Mouse (Mus musculus): Measurements from ENCODE around the gene Epb42. TPM values are rescaled to one million over a fixed set of nuclear protein-coding genes. Genes with fewer than 3 reads are reported as not detected.
"Not testable (repeated sequence)": the region's sequence is repeated elsewhere in the genome, so short reads cannot be mapped to it uniquely, and the experiment has no call there.

The Epb42 gene
- total and polyA plus RNA-seq, 2 experiments from 2014 or later: 0.12 TPM; not detected in 1

DNA sequence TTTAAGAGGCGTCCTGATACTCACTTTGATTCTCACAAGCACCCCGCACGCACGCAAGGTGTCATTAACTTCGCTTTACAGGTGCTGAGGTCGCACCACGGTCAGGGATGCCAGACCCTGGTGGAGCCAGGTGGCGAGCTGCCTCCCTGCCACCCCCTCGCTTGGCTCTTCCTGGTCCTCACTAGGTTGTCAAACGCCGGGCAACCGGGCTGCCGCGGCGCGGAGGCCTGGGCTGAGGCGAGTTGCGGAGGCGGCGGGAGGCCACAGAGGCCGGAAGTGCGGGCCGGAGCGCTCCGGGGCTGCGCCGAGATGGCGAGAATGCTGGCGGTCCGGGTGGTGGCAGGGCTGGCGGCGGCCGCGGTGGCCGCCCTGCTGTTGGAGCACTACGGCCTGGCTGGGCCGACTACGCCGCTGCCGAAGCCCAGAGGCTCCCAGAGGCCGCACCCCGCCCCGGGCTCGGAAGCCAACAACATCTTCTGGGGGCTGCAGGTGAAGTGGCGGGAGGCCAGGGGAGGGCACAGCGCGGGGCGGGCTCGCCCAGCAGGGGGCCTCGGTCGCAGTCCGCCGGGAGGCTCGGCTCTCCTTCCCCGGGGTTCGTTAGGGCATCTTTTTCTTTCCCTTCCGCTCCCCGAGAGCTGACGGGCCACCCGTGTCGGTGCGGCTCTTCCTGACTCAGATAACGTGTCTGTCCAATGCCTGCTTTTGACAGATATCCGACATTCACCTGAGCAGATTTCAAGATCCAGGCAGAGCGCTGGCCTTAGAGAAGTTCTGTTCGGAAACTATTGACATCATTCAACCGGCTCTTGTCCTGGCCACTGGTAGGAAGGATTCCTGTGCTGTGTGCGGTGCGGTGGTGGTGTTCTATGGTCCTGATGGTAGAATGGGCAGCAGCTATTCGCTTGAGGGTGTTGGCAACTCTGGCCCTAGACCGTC, 59.6 kb downstream of the Epb42 start, which contains the start of gene Tmem62:
Gene Tmem62 (plus strand): TSS at position 28 of the 936 bp plus-strand sequence.
- Histone ChIP-seq H3K36me3 (ENCODE audit: insufficient read depth, low read length) (no peaks in the 10 kb centered on the region; the same call in 1 of the 2 replicates), H3K27me3 (ENCODE audit: insufficient read depth, low read length) (no peaks in the 10 kb centered on the region), H3K9me3 (ENCODE audit: low read length) (no peaks in the 10 kb centered on the region), H3K4me3 (ENCODE audit: low read depth, low read length) (peak within 1 kb of the TSS; percentile 73), H3K4me1 (ENCODE audit: insufficient read depth, low read length) (no peaks in the 10 kb centered on the region), H3K9ac (replicated peaks; ENCODE audit: low read length, poor library complexity, severe bottlenecking) (peak within 1 kb of the TSS; percentile 88), H3K4me2 (ENCODE audit: low read depth, low read length, poor library complexity, severe bottlenecking) (peak within 1 kb of the TSS; percentile 90), H3K27ac (ENCODE audit: low read depth, low read length) (peak within 1 kb of the TSS; percentile 89)
- DNase-seq (ENCODE audit: low spot score) (peak; percentile 35), ATAC-seq (ENCODE audit: low FRiP score) (peak; percentile 67)
- peak; percentile 38; the same call in 1 of the 2 replicates for TF ChIP-seq CTCF (IDR thresholded peaks at IDR 0.05)
- under 1% methylated on average over 55 of the region's 71 CpGs for WGBS

DNA sequence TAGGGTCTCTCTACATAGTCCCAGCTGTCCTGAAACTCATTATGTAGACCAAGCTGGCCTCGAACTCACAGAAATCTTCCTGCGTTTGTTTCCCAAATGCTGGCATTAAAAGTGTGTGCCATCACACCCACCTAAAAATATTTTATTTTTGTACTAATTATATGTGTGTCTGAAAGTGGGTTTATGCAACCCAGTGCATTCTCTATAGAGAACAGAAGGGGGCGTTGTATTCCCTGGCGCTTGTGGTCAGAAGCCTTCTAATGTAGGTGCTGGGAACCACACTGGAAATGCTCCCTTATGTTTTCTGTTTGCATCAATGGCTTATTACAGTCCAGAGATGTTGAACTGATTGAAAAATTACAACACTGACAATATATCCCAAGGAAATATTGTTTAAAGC, 60.6 kb downstream of the Epb42 start:
- no peak overlapping the region for H3K4me3 ChIP-seq (ENCODE audit: low read depth, low read length)

DNA sequence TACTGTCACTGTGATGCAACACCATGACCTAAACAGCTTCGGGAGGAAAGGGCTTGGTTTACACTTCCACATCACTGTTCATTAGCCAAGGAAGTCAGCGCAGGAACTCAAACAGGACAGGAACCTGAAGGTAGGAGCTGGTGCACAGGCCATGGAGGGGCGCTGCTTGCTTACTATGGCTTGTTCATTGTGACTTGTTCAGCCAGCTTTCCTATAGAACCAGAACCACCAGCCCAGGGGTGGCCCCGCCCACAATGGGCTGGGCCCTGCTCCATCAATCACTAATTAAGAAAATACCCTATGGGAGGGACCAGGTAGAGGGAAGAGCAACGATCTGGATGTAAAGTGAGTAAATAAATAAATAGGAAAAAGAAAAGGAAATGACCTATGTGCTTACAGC, 63.9 kb downstream of the Epb42 start:
- ATAC-seq (ENCODE audit: low FRiP score) (no peak), DNase-seq (ENCODE audit: low spot score) (peak; percentile 3)
- Histone ChIP-seq H3K9me3 (ENCODE audit: low read length) (no peaks in the 10 kb centered on the region), H3K4me2 (ENCODE audit: low read depth, low read length, poor library complexity, severe bottlenecking) (no peak overlapping the region), H3K27me3 (ENCODE audit: insufficient read depth, low read length) (no peaks in the 10 kb centered on the region), H3K36me3 (ENCODE audit: insufficient read depth, low read length) (no peaks in the 10 kb centered on the region), H3K4me1 (ENCODE audit: insufficient read depth, low read length) (peaks cover 7% of the 10 kb centered on the region; the same call in 1 of the 2 replicates), H3K27ac (ENCODE audit: low read depth, low read length) (no peak overlapping the region), H3K4me3 (ENCODE audit: low read depth, low read length) (no peak overlapping the region), H3K9ac (replicated peaks; ENCODE audit: low read length, poor library complexity, severe bottlenecking) (no peak overlapping the region)
- WGBS: 26% methylated on average over 5 of the region's 5 CpGs
- no peak for TF ChIP-seq CTCF (IDR thresholded peaks at IDR 0.05)

More for the DNA sequence above, 60.6 kb downstream of the Epb42 start:
- H3K4me2 ChIP-seq (ENCODE audit: low read depth, low read length, poor library complexity, severe bottlenecking): peak overlapping the region; percentile 90
- no peaks in the 10 kb centered on the region for H3K36me3 ChIP-seq (ENCODE audit: insufficient read depth, low read length)
- TF ChIP-seq CTCF (IDR thresholded peaks at IDR 0.05): peak; percentile 62
- no peaks in the 10 kb centered on the region for H3K9me3 ChIP-seq (ENCODE audit: low read length)
- H3K27ac ChIP-seq (ENCODE audit: low read depth, low read length): no peak overlapping the region
- 44% methylated on average over 4 of the region's 4 CpGs for WGBS
- H3K4me1 ChIP-seq (ENCODE audit: insufficient read depth, low read length): no peaks in the 10 kb centered on the region
- no peak overlapping the region for H3K9ac ChIP-seq (replicated peaks; ENCODE audit: low read length, poor library complexity, severe bottlenecking)
- no peak for ATAC-seq (ENCODE audit: low FRiP score)
- H3K27me3 ChIP-seq (ENCODE audit: insufficient read depth, low read length): no peaks in the 10 kb centered on the region
- DNase-seq (ENCODE audit: low spot score): peak; percentile 41

DNA sequence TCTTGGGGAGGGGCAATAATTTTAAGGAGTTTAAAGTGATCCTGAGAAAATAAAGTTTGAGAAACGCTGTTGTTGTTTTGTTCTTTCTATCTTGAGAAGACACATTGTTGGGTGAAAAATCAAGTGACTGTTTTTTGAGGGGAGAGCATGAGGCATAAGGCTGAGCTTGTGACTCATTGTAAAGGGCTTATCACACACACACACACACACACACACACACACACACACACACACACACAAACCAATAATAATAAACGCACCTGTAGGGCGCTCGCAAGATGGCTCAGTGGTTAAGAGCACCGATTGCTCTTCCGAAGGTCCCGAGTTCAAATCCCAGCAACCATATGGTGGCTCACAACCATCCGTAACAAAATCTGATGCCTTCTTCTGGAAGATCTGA, 64.6 kb downstream of the Epb42 start:
- H3K4me2 ChIP-seq (ENCODE audit: low read depth, low read length, poor library complexity, severe bottlenecking); ATAC-seq (ENCODE audit: low FRiP score): not testable (repeated sequence)

DNA sequence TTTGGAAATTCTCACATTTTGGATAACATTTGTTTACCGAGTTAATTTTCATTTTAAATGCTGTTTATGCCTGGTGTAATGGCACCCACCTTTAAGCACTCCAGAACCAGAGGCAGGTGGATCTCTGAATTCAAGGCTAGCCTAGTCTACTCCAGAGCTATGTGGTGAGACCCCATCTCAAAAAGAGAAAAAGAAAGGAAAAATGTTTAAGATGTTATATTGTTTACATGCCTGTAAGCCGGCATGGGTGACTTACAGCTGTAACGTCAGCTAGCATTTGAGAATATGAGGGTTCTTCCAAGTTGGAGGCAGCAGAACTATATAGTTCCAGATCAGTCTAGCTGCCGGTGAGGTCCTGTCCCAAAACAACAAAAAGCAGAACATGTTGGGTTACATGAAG, 65.1 kb downstream of the Epb42 start:
- H3K27me3 ChIP-seq (ENCODE audit: insufficient read depth, low read length): no peaks in the 10 kb centered on the region
- H3K9ac ChIP-seq (replicated peaks; ENCODE audit: low read length, poor library complexity, severe bottlenecking): no peak overlapping the region
- no peak for DNase-seq (ENCODE audit: low spot score)
- peaks cover 7% of the 10 kb centered on the region; the same call in 1 of the 2 replicates for H3K4me1 ChIP-seq (ENCODE audit: insufficient read depth, low read length)
- H3K36me3 ChIP-seq (ENCODE audit: insufficient read depth, low read length): no peaks in the 10 kb centered on the region
- no peak overlapping the region for H3K4me2 ChIP-seq (ENCODE audit: low read depth, low read length, poor library complexity, severe bottlenecking)
- no peak for TF ChIP-seq CTCF (IDR thresholded peaks at IDR 0.05)
- ATAC-seq (ENCODE audit: low FRiP score): no peak
- no peak overlapping the region for H3K27ac ChIP-seq (ENCODE audit: low read depth, low read length)
- no peak overlapping the region for H3K4me3 ChIP-seq (ENCODE audit: low read depth, low read length)
- 91% methylated on average over 4 of the region's 4 CpGs for WGBS
- H3K9me3 ChIP-seq (ENCODE audit: low read length): no peaks in the 10 kb centered on the region

More for the DNA sequence above, 64.6 kb downstream of the Epb42 start:
- not testable (repeated sequence) for H3K27me3 ChIP-seq (ENCODE audit: insufficient read depth, low read length); H3K4me3 ChIP-seq (ENCODE audit: low read depth, low read length); H3K4me1 ChIP-seq (ENCODE audit: insufficient read depth, low read length); DNase-seq (ENCODE audit: low spot score); H3K36me3 ChIP-seq (ENCODE audit: insufficient read depth, low read length); H3K9ac ChIP-seq (replicated peaks; ENCODE audit: low read length, poor library complexity, severe bottlenecking); H3K9me3 ChIP-seq (ENCODE audit: low read length); H3K27ac ChIP-seq (ENCODE audit: low read depth, low read length)
- WGBS: 97% methylated on average over 8 of the region's 8 CpGs

DNA sequence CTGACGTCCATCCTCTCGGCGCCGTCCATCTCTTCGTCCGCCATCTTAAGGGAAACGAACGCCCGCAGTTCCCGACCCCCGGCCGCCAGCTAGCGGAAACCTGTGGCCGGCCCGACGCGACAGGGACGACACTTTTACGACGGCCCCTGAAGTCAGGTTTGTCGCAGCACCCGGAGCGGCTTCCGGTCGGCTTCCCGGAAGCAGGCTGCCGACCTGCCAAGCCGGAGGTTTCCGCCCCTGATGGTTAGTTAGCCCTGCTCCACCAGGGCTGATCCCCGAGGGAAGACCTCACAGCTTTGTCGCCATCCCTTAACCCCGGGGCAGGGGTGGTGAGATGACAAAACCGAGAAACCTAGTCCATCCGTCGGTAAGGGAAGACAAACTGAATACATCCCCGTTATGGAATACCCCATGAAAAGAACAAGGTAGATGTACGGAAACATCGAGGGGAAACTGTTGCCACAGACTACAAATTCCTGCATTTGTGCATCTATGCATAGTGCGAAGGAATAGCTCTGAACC, 66.3 kb downstream of the Epb42 start, which contains the start of gene Ubr1:
Gene Ubr1 (minus strand): TSS at position 157 of the 522 bp plus-strand sequence.
- no peaks in the 10 kb centered on the region for H3K9me3 ChIP-seq (ENCODE audit: low read length)
- H3K4me3 ChIP-seq (ENCODE audit: low read depth, low read length): peak within 1 kb of the TSS; percentile 74
- peak; percentile 30 for TF ChIP-seq CTCF (IDR thresholded peaks at IDR 0.05)
- WGBS: 1% methylated on average over 39 of the region's 39 CpGs
- ATAC-seq (ENCODE audit: low FRiP score) (peak; percentile 93), DNase-seq (ENCODE audit: low spot score) (peak; percentile 95)
- no peaks in the 10 kb centered on the region for H3K27me3 ChIP-seq (ENCODE audit: insufficient read depth, low read length)
- peak within 1 kb of the TSS; percentile 76 for H3K4me2 ChIP-seq (ENCODE audit: low read depth, low read length, poor library complexity, severe bottlenecking)
- H3K27ac ChIP-seq (ENCODE audit: low read depth, low read length): peak within 1 kb of the TSS; percentile 86
- H3K9ac ChIP-seq (replicated peaks; ENCODE audit: low read length, poor library complexity, severe bottlenecking): peak within 1 kb of the TSS; percentile 90
- peaks cover 7% of the 10 kb centered on the region; the same call in 1 of the 2 replicates for H3K4me1 ChIP-seq (ENCODE audit: insufficient read depth, low read length)
- H3K36me3 ChIP-seq (ENCODE audit: insufficient read depth, low read length): no peaks in the 10 kb centered on the region

All from midbrain, postnatal 0 days (tissue).